Comparison of ENCODE assay signal across 8 mouse cellular contexts in the genomic region with DNA sequence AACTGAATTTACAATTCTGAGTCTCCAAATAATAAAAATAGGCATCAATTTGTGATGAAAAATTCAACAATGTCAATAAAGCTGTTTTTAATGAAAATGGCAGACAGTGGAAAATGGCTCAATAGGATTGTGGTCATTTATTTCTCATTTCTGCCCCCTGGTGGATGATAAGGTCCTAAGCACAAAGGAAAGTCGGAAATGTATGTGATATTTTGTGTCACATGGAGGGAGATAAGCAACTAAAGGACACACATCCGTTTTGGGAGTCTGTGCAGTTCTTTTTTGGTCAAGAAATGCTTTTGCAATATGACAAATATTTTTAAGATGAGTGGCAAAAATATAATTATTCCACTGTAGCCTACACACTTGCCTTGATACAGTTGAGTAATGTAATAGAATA. TPM values are rescaled to one million over a fixed set of nuclear protein-coding genes. Genes with fewer than 3 reads are reported as not detected.
A peak's percentile ranks its signal among the peaks of the same experiment; 100 is the strongest.
DNase-seq lines count a peak whose midpoint lies in the region; ATAC-seq and TF ChIP-seq lines count a peak whose summit lies in the region.

No protein-coding gene starts in this region.

- H3K36me3 ChIP-seq in embryonic facial prominence, embryonic 11.5 days (replicated peaks; ENCODE audit: control insufficient read depth, insufficient read depth, low read depth, low read length): no peaks in the 10 kb centered on the region
- no peaks in the 10 kb centered on the region for H3K36me3 ChIP-seq in embryonic facial prominence, embryonic 10.5 days (replicated peaks)
- H3K36me3 ChIP-seq in liver, adult 2 months (ENCODE audit: control insufficient read depth, insufficient read depth, low read length): no peaks in the 10 kb centered on the region
- H3K36me3 ChIP-seq in liver, embryonic 12.5 days: no peaks in the 10 kb centered on the region

- H3K27me3 ChIP-seq in embryonic facial prominence, embryonic 11.5 days (ENCODE audit: control insufficient read depth, insufficient read depth, low read length): no peaks in the 10 kb centered on the region
- H3K27me3 ChIP-seq in embryonic facial prominence, embryonic 10.5 days (replicated peaks; ENCODE audit: low read depth, poor library complexity, severe bottlenecking): no peaks in the 10 kb centered on the region
- H3K27me3 ChIP-seq in liver, adult 2 months (ENCODE audit: control insufficient read depth, insufficient read depth, low read length): no peaks in the 10 kb centered on the region
- no peaks in the 10 kb centered on the region for H3K27me3 ChIP-seq in liver, embryonic 12.5 days (replicated peaks)

- no peak overlapping the region for H3K9ac ChIP-seq in embryonic facial prominence, embryonic 11.5 days (replicated peaks; ENCODE audit: low read length)
- H3K9ac ChIP-seq in liver, adult 2 months (ENCODE audit: low read depth, low read length): no peak overlapping the region
- no peak overlapping the region for H3K9ac ChIP-seq in liver, embryonic 12.5 days

- H3K27ac ChIP-seq in embryonic facial prominence, embryonic 11.5 days (replicated peaks; ENCODE audit: low read depth, low read length): no peak overlapping the region
- no peak overlapping the region for H3K27ac ChIP-seq in embryonic facial prominence, embryonic 10.5 days (replicated peaks)
- no peak overlapping the region for H3K27ac ChIP-seq in liver, adult 2 months (replicated peaks; ENCODE audit: insufficient read depth, low read depth, low read length)
- H3K27ac ChIP-seq in liver, embryonic 12.5 days: no peak overlapping the region

- no peak for TF ChIP-seq POLR2A in liver, adult 2 months (IDR thresholded peaks at IDR 0.05; ENCODE audit: extremely low read depth, insufficient read depth, low read length)

- H3K79me2 ChIP-seq in liver, adult 2 months (ENCODE audit: control insufficient read depth, insufficient read depth, low read length): no peaks in the 10 kb centered on the region

- 37% methylated on average over 2 of the region's 2 CpGs for WGBS in embryonic facial prominence, embryonic 11.5 days
- WGBS in embryonic facial prominence, embryonic 10.5 days: 31% methylated on average over 2 of the region's 2 CpGs
- 14% methylated on average over 2 of the region's 2 CpGs for WGBS in liver, adult 2 months
- WGBS in liver, embryonic 12.5 days (ENCODE audit: insufficient replicate concordance): 6% methylated on average over 2 of the region's 2 CpGs

- H3K9me3 ChIP-seq in embryonic facial prominence, embryonic 11.5 days (replicated peaks; ENCODE audit: control insufficient read depth, low read length): no peaks in the 10 kb centered on the region
- H3K9me3 ChIP-seq in embryonic facial prominence, embryonic 10.5 days: no peaks in the 10 kb centered on the region
- H3K9me3 ChIP-seq in liver, embryonic 12.5 days (replicated peaks): no peaks in the 10 kb centered on the region

- no peak overlapping the region for H3K4me2 ChIP-seq in embryonic facial prominence, embryonic 11.5 days (ENCODE audit: low read depth, low read length)
- no peak overlapping the region for H3K4me2 ChIP-seq in liver, embryonic 12.5 days

- H3K4me1 ChIP-seq in embryonic facial prominence, embryonic 11.5 days (ENCODE audit: control insufficient read depth, insufficient read depth, low read length): no peaks in the 10 kb centered on the region
- no peaks in the 10 kb centered on the region for H3K4me1 ChIP-seq in embryonic facial prominence, embryonic 10.5 days
- no peaks in the 10 kb centered on the region for H3K4me1 ChIP-seq in liver, adult 2 months (ENCODE audit: control insufficient read depth, insufficient read depth, low read length)
- H3K4me1 ChIP-seq in liver, embryonic 12.5 days: no peaks in the 10 kb centered on the region

- TF ChIP-seq CTCF in liver, adult 2 months (IDR thresholded peaks at IDR 0.05; ENCODE audit: low read depth, low read length): 0 out of 2 replicates have a peak, but pooled peaks have one; percentile 25

- peak; percentile 63 for DNase-seq in embryonic facial prominence, embryonic 11.5 days (ENCODE audit: low spot score)
- DNase-seq in embryonic facial prominence, embryonic 10.5 days (ENCODE audit: low spot score): no peak
- peak; percentile 24 for DNase-seq in liver, adult 2 months (ENCODE audit: extremely low read depth, low read depth, low spot score)
- DNase-seq in embryo, embryonic 11 days: peak; percentile 69
- no peak for DNase-seq in right cerebral cortex, postnatal 14 days
- DNase-seq in layer of hippocampus, postnatal 10 days (ENCODE audit: low spot score in 2 of 2): no peak

- no peak for ATAC-seq in embryonic facial prominence, embryonic 11.5 days (replicated peaks; ENCODE audit: insufficient number of reproducible peaks, low FRiP score, low TSS enrichment, low read depth)
- ATAC-seq in liver, embryonic 12.5 days: no peak
- ATAC-seq in megakaryocyte-erythroid progenitor cell, adult 5-6 weeks (replicated peaks; ENCODE audit: low FRiP score, low TSS enrichment, poor library complexity, severe bottlenecking): peak; percentile 82; the same call in 1 of the 2 replicates

- no peak overlapping the region for H3K4me3 ChIP-seq in embryonic facial prominence, embryonic 11.5 days (ENCODE audit: low read depth, low read length)
- H3K4me3 ChIP-seq in embryonic facial prominence, embryonic 10.5 days: no peak overlapping the region
- no peak overlapping the region for H3K4me3 ChIP-seq in liver, adult 2 months (ENCODE audit: insufficient read depth, low read depth, low read length)
- no peak overlapping the region for H3K4me3 ChIP-seq in liver, embryonic 12.5 days

RNA-seq across cellular contexts. Expression of a gene that starts 27.9 kb away (rescaled TPM):
- polyA plus RNA-seq in embryonic facial prominence, embryonic 11.5 days (2014; fragmentation: Nextera tagmentation; extraction: Ambion mirVana): not detected in 2 replicates
- 0.17 TPM in 1 of 2 replicates, not detected in the other for polyA plus RNA-seq in embryonic facial prominence, embryonic 10.5 days (2016; fragmentation: Nextera tagmentation; extraction: Ambion mirVana)
- 0.13 TPM in 1 of 2 replicates, not detected in the other for total RNA-seq in liver, adult 2 months (2014; rRNA removed)
- 0.11 TPM in 1 of 2 replicates, not detected in the other for polyA plus RNA-seq in liver, adult 2 months (2012; rRNA removed)
- not detected in 2 replicates for polyA plus RNA-seq in liver, embryonic 12.5 days (2016; fragmentation: Nextera tagmentation; extraction: Ambion mirVana)
- not detected in 2 replicates for total RNA-seq in megakaryocyte-erythroid progenitor cell, adult 5-6 weeks (2014; fragmentation: Nextera tagmentation)
- 0.50 TPM in 1 of 2 replicates, not detected in the other for total RNA-seq in megakaryocyte-erythroid progenitor cell, adult 5-6 weeks (2017)
- under 1 TPM; 0.75 to 0.78 TPM for total RNA-seq in layer of hippocampus, postnatal 10 days (2021)

Comparison
In these comparisons a context has a peak if more than half of its experiments do, and no peak if none do; other contexts are left out.
1. DNase-seq: peak in embryonic facial prominence, embryonic 11.5 days (single experiment), liver, adult 2 months (single experiment) and embryo, embryonic 11 days (single experiment); none in embryonic facial prominence, embryonic 10.5 days (single experiment), right cerebral cortex, postnatal 14 days (single experiment) and layer of hippocampus, postnatal 10 days (0 of 2).